Mouse (Mus musculus) limb, embryonic 11.5 days (tissue): ENCODE results near the gene Rimklb. TPM values are rescaled to one million over a fixed set of nuclear protein-coding genes. Genes with fewer than 3 reads are reported as not detected.

ENCODE experiments used
- ATAC-seq: fragments of 200-750 bp; cut with Nextera tagmentation; 2 replicates; pipeline ENCODE4 v1.8.0; 2017; ENCODE audit warnings: low read depth; ENCODE audit not compliant: insufficient number of reproducible peaks, low FRiP score, low TSS enrichment
- DNase-seq: peaks from one replicate; pipeline ENCODE4 v3.0.0-alpha.2; 2015; ENCODE audit warnings: low spot score
- H3K27ac ChIP-seq: fragments of 300-500 bp; sonication (generic); replicated peaks from 2 replicates; pipeline ENCODE4 v1.5.1; 2014; ENCODE audit warnings: low read depth, mild to moderate bottlenecking, low read length
- H3K27me3 ChIP-seq: fragments of 300-500 bp; sonication (generic); 2 replicates; pipeline ENCODE4 v1.6.1; 2014; ENCODE audit warnings: mild to moderate bottlenecking, low read length, mixed read lengths; ENCODE audit not compliant: control insufficient read depth, insufficient read depth
- H3K36me3 ChIP-seq: fragments of 300-500 bp; sonication (generic); 2 replicates; pipeline ENCODE4 v1.6.1; 2014; ENCODE audit warnings: mild to moderate bottlenecking, low read length, moderate library complexity, mixed read lengths; ENCODE audit not compliant: control insufficient read depth, insufficient read depth
- H3K4me1 ChIP-seq: fragments of 300-500 bp; sonication (generic); 2 replicates; pipeline ENCODE4 v1.6.1; 2014; ENCODE audit warnings: low read length, mixed read lengths; ENCODE audit not compliant: control insufficient read depth, insufficient read depth
- H3K4me2 ChIP-seq: fragments of 300-500 bp; sonication (generic); 2 replicates; pipeline ENCODE4 v1.6.1; 2014; ENCODE audit warnings: low read depth, mild to moderate bottlenecking, moderate library complexity; ENCODE audit not compliant: severe bottlenecking
- H3K4me3 ChIP-seq: fragments of 300-500 bp; sonication (generic); 2 replicates; pipeline ENCODE4 v1.5.1; 2014; ENCODE audit warnings: low read depth, low read length
- H3K9ac ChIP-seq: fragments of 300-500 bp; sonication (generic); 2 replicates; pipeline ENCODE4 v1.6.1; 2014; ENCODE audit warnings: mild to moderate bottlenecking, low read length
- H3K9me3 ChIP-seq: fragments of 300-500 bp; sonication (generic); 2 replicates; pipeline ENCODE4 v1.6.1; 2016; ENCODE audit warnings: low read length; ENCODE audit not compliant: control insufficient read depth
- WGBS: fragments of 180-500 bp; shearing (Covaris S2); extraction: QIAGEN DNeasy Blood & Tissue Kit; methylation state at CpG from one replicate; pipeline ENCODE4 v1.1.7; 2014; 5-methylcytosine and 5-hydroxymethylcytosine counted together
- polyA plus RNA-seq: library from polyadenylated mRNA; unstranded; fragments of >200 nt; fragmentation: Nextera tagmentation; extraction: Ambion mirVana; gene quantifications from 2 replicates; pipeline ENCODE4 v1.2.1, GENCODE M21; 2014

The Rimklb gene
- polyA plus RNA-seq, 1 experiment from 2014 or later, result 56.2 TPM

DNA sequence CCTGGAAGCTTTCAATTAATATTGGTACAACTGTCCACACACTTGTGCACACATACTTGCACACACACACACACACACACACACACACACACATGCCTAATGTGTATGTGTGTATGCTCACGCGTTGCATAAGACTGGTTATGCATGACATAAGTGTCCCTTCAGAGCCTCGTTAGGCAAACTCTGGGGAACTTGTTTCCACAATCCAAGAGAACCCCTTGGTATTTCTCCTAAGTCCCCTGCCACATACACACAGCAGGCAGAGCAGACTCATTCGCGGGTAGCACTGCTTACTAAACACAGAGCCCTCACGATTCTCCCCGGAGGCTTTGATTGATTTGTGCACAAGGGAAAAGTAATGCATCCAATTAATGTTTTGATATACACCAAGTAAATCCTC lies 81.5 kb downstream of the Rimklb start:
- Histone ChIP-seq H3K36me3 (no peaks in the 10 kb centered on the region), H3K4me2 (no peak overlapping the region), H3K27me3 (no peaks in the 10 kb centered on the region), H3K27ac (peak overlapping the region; percentile 42; the same call in 1 of the 2 replicates), H3K9ac (no peak overlapping the region), H3K9me3 (no peaks in the 10 kb centered on the region), H3K4me1 (peaks cover 5% of the 10 kb centered on the region; the same call in 1 of the 2 replicates), H3K4me3 (no peak overlapping the region)
- WGBS, result 50% methylated on average over 7 of the region's 7 CpGs
- no peak for DNase-seq
- no peak for ATAC-seq

GRCm38 (mm10) chr6:122416347-122416746 lies 82.2 kb downstream of the Rimklb start:
- DNase-seq (peak; percentile 34), ATAC-seq (no peak)
- H3K4me3 ChIP-seq, result no peak overlapping the region
- H3K9me3 ChIP-seq, result no peaks in the 10 kb centered on the region
- peaks cover 5% of the 10 kb centered on the region; the same call in 1 of the 2 replicates for H3K4me1 ChIP-seq
- WGBS, result 17% methylated on average over 4 of the region's 4 CpGs
- no peak overlapping the region for H3K4me2 ChIP-seq
- H3K9ac ChIP-seq, result no peak overlapping the region
- H3K27ac ChIP-seq, result peak overlapping the region; percentile 52; the same call in 1 of the 2 replicates
- no peaks in the 10 kb centered on the region for H3K27me3 ChIP-seq
- H3K36me3 ChIP-seq, result no peaks in the 10 kb centered on the region

GRCm38 (mm10) chr6:122411281-122411680 lies 87.3 kb downstream of the Rimklb start:
- Histone ChIP-seq H3K4me1 (no peaks in the 10 kb centered on the region), H3K36me3 (no peaks in the 10 kb centered on the region), H3K27me3 (no peaks in the 10 kb centered on the region), H3K9ac (no peak overlapping the region), H3K27ac (no peak overlapping the region), H3K4me2 (no peak overlapping the region), H3K9me3 (no peaks in the 10 kb centered on the region), H3K4me3 (no peak overlapping the region)
- DNase-seq (no peak), ATAC-seq (no peak)
- WGBS, result 90% methylated on average over 8 of the region's 8 CpGs

DNA sequence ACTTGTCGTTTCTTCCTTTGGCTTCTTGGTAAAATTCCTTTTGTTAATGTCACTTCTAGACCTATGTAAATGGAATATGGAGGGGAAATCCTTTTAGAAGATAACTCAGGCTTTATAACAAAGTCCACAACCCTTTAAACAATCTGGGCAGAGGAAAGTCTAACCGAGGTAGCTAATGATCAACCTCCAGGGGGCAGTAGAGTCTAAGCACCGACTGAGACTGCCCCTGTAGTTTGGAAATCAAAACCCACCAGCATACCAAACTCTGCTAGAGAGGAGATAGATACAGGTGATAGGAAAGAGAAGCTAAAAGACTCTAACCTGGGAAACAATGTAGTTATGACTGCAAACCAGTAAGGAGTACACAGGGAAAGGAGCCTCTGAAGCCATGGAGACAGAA lies 96.3 kb downstream of the Rimklb start:
- H3K4me1 ChIP-seq, result no peaks in the 10 kb centered on the region

DNA sequence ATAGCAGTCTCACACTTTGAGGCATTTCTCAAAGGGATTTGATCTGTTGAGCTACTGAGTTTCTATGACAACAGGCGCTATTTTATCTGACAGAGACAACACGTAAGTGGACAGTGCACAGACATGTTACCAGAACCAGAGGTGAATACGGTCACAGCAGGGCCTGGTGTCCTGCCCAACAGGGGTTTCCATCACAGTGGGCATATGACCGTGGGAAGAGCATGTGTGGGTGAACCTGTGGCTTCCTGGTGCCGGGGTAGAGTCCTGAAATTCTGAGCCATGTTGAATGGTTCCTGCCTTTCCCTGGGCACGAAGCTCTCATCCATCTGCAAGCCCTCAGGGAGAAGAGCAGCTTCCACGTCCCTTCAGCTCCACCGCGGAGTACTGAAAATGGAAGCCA lies 98.3 kb downstream of the Rimklb start:
- Histone ChIP-seq H3K9me3 (no peaks in the 10 kb centered on the region), H3K4me1 (no peaks in the 10 kb centered on the region), H3K4me3 (no peak overlapping the region), H3K9ac (no peak overlapping the region), H3K4me2 (no peak overlapping the region), H3K36me3 (no peaks in the 10 kb centered on the region), H3K27ac (no peak overlapping the region), H3K27me3 (no peaks in the 10 kb centered on the region)
- ATAC-seq (no peak), DNase-seq (no peak)
- 80% methylated on average over 9 of the region's 9 CpGs for WGBS

More for the DNA sequence above, 96.3 kb downstream of the Rimklb start:
- ATAC-seq (no peak), DNase-seq (peak; percentile 53)
- H3K36me3 ChIP-seq, result no peaks in the 10 kb centered on the region
- H3K27me3 ChIP-seq, result no peaks in the 10 kb centered on the region
- H3K9ac ChIP-seq, result no peak overlapping the region
- no peaks in the 10 kb centered on the region for H3K9me3 ChIP-seq
- 12% methylated on average over 3 of the region's 3 CpGs for WGBS
- H3K4me3 ChIP-seq, result no peak overlapping the region
- no peak overlapping the region for H3K4me2 ChIP-seq
- no peak overlapping the region for H3K27ac ChIP-seq

Other genes with a start within 250 kb of the Rimklb start
- 0.20 TPM in 1 of 2 replicates, not detected in the other for gene Klrg1, start 215.9 kb downstream of the Rimklb start, polyA plus RNA-seq
- gene M6pr, start 190.0 kb downstream of the Rimklb start, polyA plus RNA-seq, result 82.0 and 85.4 TPM in 2 replicates
- gene Phc1, start 158.2 kb downstream of the Rimklb start, polyA plus RNA-seq, result 36.9 and 37.2 TPM in 2 replicates
- gene Mfap5, start 7.1 kb upstream of the Rimklb start, polyA plus RNA-seq, result 0.33 and 0.44 TPM in 2 replicates
- 0.09 and 0.24 TPM in 2 replicates for gene Aicda, start 55.0 kb upstream of the Rimklb start, polyA plus RNA-seq
- gene Apobec1, start 103.7 kb upstream of the Rimklb start, polyA plus RNA-seq, result 0.79 and 1.7 TPM in 2 replicates
- gene Gdf3, start 111.3 kb upstream of the Rimklb start, polyA plus RNA-seq, result 0.07 and 0.14 TPM in 2 replicates
- gene Dppa3, start 127.6 kb upstream of the Rimklb start, polyA plus RNA-seq, result not detected in 2 replicates
- 0.07 and 0.09 TPM in 2 replicates for gene Nanog, start 208.7 kb upstream of the Rimklb start, polyA plus RNA-seq